Mouse (Mus musculus) regulatory T cell (primary cell): ENCODE results near the gene Zic3.

Experiments used
- in situ Hi-C: fragments of 300-600 bp; cut with MboI, MseI; formaldehyde crosslinking; loops from one replicate; pipeline ENCODE4 v1.15.1; 2025; ENCODE audit warnings: high pct_unique_total_duplicates

Zic3 gene

DNA sequence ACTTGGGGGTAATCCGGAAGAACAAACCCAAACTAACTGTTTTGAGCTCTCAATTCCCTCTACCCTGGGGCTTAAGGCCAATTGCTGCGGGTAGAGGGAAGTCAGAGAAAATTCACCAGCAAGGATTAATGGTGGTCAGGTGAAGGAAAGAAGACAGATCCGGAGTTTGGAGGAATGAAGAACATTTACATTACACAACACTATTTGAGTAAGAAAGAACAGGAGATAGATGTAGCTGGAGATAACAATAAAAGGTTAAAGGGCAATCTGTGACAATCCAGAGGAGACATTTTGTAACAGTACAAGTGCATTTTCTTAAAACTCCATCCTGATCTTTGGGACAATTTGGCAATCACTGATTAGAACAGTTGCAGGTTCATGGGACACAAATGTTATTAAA, 19.4 kb downstream of the Zic3 start:
- in situ Hi-C loops = no loop called here

DNA sequence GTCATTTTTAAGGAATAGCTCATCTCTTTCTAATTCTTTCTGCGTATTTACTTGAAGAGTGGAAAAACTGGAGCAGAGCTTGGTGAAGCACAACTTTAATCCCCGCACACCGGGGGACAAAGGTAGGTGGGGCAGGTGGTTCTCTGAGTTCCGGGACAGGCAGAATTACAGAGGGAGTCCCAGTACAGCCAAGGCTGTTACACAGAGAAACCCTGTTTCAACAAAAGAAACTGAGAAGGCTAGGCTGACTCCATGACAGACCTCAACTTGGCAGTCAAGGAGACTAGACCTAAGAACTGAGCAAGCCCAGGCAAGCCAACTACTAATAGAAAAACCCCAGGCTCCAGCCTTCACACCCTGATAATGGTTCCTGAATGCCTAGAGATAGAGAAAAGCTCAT, 20.0 kb downstream of the Zic3 start:
- in situ Hi-C loops = no loop called here
